Mouse (Mus musculus): ENCODE results near the gene Baiap2l1. TPM values are rescaled to one million over a fixed set of nuclear protein-coding genes. Genes with fewer than 3 reads are reported as not detected.

Baiap2l1 gene
- total RNA-seq, 4 experiments from 2014 or later, result 6.2 to 21.3 (median 11.1) TPM

DNA sequence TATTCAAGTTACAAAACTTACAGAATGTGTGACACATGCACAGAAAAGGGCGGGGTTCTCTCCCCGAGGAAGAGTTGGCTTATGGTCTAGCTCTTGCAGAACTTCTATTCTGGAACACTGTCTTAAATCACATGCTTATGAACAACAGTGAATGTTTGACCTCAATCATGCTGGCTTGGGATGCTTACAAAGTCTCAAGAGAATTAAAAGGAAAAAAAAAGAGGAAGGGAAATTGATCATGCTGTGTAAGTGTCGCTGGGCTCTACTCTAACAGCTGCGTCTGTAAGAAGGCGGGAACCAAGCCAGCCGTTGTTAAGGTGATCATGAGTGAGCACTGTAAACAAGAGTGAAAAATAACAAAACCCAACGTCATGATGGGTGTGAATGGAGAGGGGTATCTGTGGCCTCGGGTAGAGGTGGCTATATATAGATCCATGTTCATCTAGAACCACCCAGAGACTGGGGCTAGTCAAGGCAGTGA is 74.3 kb downstream of the Baiap2l1 start:
- no peak for DNase-seq

DNA sequence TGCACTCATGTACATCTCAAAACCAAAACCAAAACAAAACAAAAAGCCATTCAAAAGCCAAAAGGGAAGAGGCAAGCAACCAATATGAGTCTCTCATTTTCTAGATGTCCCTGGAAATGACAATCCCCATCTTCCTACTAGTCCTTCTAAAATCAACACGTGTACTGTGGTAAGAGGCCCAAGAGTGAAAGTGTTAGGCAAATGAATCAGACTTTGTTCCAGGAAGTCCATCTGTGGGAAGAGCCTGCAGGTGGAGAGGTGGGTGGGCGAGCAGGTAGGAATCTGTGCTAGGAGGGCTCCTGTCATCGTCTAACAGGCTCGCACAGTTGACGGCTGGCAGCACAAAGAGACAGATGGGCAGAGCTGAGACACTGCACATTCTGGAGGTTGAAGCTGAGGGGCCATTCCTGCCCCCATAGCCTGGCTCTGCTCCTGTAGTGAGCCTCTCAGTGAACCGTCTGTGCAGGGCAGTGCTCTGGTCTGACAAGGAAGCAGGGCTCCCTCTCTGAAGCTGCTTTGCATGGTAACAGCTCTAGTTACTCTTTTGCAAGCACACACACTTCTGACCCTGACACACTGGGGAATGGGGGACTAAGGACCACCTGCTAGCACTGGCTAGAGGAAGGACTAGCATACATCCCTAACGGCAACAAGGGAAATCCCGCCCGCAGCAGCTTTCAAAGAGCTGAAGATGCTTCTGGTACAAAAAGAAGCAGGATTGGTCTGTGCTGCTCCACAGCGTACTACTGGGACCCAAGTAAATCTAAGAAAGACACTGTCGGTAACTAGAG is 75.2 kb downstream of the Baiap2l1 start:
- no peak for DNase-seq

- DNase-seq, result no peak
These were observed 78.0 kb downstream of the Baiap2l1 start for GRCm38 (mm10) chr5:144279926-144280325.

DNA sequence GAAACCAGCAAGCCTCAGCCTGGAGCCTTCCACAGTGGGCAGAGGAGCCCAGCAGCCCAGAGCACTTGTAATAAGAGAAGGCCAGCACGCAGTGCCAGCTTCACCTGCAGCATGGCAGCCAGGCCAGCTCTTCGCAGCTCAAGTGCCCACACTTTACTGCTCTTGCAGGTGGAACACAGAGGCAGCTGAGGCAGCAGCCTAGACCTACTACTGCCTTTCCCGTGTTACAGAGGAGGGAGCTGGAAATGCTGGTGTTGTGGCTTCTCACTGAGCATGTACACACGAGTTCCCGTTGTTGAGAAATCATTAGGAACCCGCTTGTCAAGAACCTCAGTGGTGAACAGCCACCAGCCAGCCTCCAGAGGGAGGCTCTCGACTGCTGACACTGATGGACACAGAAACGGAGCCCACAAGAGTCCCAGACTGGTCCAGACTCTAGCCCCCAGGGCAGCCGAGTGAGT is 78.8 kb downstream of the Baiap2l1 start:
- no peak for DNase-seq

GRCm38 (mm10) chr5:144278374-144278960 is 79.4 kb downstream of the Baiap2l1 start:
- DNase-seq, result no peak

- DNase-seq, result no peak
These were observed 80.8 kb downstream of the Baiap2l1 start for GRCm38 (mm10) chr5:144276898-144277630.

- DNase-seq, result no peak
These were observed 83.0 kb downstream of the Baiap2l1 start for GRCm38 (mm10) chr5:144274904-144275303.

DNA sequence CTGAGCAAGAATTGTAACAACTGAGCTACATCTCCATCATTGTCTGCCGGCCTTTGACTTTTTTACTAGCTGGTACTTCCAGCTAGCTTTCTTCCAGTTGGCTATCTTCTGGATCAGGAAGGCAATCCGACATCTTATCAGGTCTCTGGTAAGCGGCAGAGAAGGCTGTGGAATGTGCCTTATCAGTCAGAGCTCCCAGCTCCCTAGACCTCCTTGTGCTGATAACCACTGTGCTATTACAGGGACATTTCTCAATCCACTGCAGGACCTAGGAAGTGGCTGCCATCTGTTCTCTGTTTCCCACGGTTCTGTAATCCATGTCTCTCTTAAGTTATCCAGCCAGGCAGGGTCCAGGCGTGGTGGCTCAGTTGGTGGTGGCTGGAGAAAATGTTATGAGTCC is 86.1 kb downstream of the Baiap2l1 start:
- no peak for DNase-seq

DNA sequence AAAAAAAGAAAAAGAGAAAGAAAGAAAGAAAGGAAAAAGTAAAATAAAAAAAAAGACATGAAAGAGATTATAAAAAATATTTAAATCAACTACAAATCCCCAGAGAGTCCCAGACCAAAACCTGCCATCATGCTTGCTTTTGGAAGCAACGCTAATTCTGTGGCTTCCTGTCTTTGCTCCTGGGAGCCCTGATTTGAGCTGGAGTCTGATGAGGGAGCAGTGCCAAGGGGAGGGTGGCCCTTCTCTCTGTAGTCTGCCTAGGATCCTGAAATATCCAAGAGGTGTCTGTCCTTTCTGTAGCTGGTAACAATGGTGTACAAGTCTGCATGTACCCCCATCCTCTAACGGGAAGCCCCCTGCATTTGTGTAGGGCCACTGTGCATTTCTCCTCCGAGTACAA is 86.8 kb downstream of the Baiap2l1 start:
- DNase-seq, result no peak

GRCm38 (mm10) chr5:144270420-144270819 is 87.5 kb downstream of the Baiap2l1 start:
- no peak for DNase-seq

GRCm38 (mm10) chr5:144269926-144270325 is 88.0 kb downstream of the Baiap2l1 start:
- no peak for DNase-seq

GRCm38 (mm10) chr5:144267535-144268241 is 90.2 kb downstream of the Baiap2l1 start:
- no peak for DNase-seq

- DNase-seq, result no peak
These were observed 94.4 kb downstream of the Baiap2l1 start for GRCm38 (mm10) chr5:144263496-144263895.

GRCm38 (mm10) chr5:144263082-144263481 is 94.8 kb downstream of the Baiap2l1 start:
- no peak for DNase-seq

GRCm38 (mm10) chr5:144261829-144262228 is 96.1 kb downstream of the Baiap2l1 start:
- no peak for DNase-seq

- DNase-seq, result no peak
These were observed 96.6 kb downstream of the Baiap2l1 start for GRCm38 (mm10) chr5:144261309-144261708.

- no peak for DNase-seq
These were observed 97.4 kb downstream of the Baiap2l1 start for GRCm38 (mm10) chr5:144260464-144260863.

DNA sequence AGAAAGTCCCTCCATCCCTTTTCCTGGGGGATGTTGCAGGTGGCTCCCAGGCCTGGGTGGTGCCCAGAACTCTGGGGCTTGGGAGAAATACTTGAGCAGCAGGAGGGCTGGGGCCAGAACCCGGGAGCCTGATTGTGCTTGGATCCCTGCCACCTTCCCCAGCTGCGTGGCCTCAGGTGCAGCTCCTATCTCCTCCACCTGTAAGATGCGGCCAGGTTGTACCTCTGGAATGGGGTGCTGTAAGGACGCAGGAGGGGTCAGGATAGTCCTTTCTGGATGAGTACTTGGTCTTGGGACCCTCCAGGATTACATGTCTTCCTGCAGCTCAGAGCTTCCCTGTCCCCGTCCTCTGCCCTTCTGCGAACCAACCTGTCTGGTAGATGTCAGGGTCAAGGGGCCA is 98.7 kb downstream of the Baiap2l1 start:
- no peak for DNase-seq

DNA sequence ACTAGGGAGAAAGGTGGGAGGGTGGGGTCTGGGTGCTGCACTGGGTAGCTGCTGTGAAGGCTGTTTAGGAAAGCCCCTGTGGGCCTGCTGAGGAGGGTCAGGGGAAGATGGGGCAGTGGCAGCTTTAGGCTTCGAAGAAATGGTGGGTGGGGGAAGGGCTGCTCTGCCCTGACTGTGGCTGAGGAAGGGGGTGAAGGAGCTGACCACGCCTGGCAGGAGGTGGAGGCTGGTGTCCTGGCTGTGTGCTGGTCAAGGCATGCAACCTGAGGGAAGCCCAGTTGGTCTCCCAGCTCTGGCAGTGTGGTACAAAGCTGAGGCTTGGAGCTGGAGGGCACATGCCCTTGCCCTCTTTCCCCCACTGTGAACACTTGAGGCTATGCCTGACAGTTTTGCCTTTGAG is 99.2 kb downstream of the Baiap2l1 start:
- DNase-seq, result no peak

- DNase-seq, result peak; percentile 45
These were observed 99.7 kb downstream of the Baiap2l1 start for GRCm38 (mm10) chr5:144258131-144258611.

- DNase-seq, result no peak
These were observed 100.3 kb downstream of the Baiap2l1 start for GRCm38 (mm10) chr5:144257451-144258110.

DNA sequence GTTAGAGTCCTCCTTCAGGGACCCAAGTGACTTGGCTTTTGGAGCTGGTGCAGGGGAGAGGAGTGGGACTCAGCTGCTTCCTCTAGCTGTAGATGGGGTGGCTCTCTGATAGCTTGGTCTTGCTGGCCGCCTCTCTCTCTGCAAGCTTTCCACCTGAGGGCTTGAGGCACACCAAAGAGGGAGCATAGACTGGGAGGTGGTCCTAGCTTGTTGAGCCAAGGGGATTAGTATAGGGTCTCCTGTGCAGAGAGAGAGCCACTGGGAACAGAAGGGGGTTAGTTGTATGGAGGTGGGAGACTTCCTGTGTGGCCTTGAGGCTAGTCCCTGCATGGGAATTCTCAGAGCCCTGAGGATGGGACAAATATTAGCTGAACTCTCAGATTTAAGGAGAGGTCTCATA is 101.0 kb downstream of the Baiap2l1 start:
- no peak for DNase-seq
